Mouse (Mus musculus) layer of hippocampus, postnatal 14 days (tissue): Measurements from ENCODE around the gene Galnt5. TPM values are rescaled to one million over a fixed set of nuclear protein-coding genes. Genes with fewer than 3 reads are reported as not detected.

Experiments
- total RNA-seq, 2 experiments: library from RNA; stranded (reverse); gene quantifications; 2 replicates each; pipeline ENCODE4 v1.2.3; 2021

The Galnt5 gene
- total RNA-seq, 2 experiments from 2014 or later = 0.10 to 0.18 TPM

Other genes starting within 250 kb of the Galnt5 start
- gene Ermn, start 55.0 kb downstream of the Galnt5 start, total RNA-seq = 10 to 100 TPM in 1 of 2 experiments, 1 to 10 TPM in 1; 8.6 to 10.7 TPM
- gene Cytip, start 197.6 kb downstream of the Galnt5 start, total RNA-seq = under 1 TPM; 0.07 to 0.31 TPM